Mouse (Mus musculus) liver, embryonic 14.5 days (tissue): ENCODE measurements around the gene Aaed1. TPM values are rescaled to one million over a fixed set of nuclear protein-coding genes. Genes with fewer than 3 reads are reported as not detected.

Source experiments
- ATAC-seq: fragments of 200-750 bp; cut with Nextera tagmentation; 2 replicates; pipeline ENCODE4 v1.8.0; 2017; ENCODE audit warnings: moderate number of reproducible peaks, mild to moderate bottlenecking, moderate library complexity; ENCODE audit not compliant: insufficient read depth
- DNase-seq, 3 experiments: peaks; one replicate each; pipeline ENCODE4 v3.0.0-alpha.2; 2012 to 2013; ENCODE audit warnings: low read depth in 3 of 3, low spot score in 3 of 3
- H3K27ac ChIP-seq: fragments of 300-500 bp; sonication (generic); 2 replicates; pipeline ENCODE4 v1.5.1; 2014; ENCODE audit warnings: moderate library complexity, mild to moderate bottlenecking, control low read depth, inconsistent platforms
- H3K27me3 ChIP-seq: fragments of 300-500 bp; sonication (generic); 2 replicates; pipeline ENCODE4 v1.6.1; 2014; ENCODE audit warnings: mild to moderate bottlenecking, low read length, moderate library complexity; ENCODE audit not compliant: control insufficient read depth, insufficient read depth
- H3K36me3 ChIP-seq: fragments of 300-500 bp; sonication (generic); replicated peaks from 2 replicates; pipeline ENCODE4 v1.6.1; 2014; ENCODE audit warnings: low read depth; ENCODE audit not compliant: control insufficient read depth, insufficient read depth
- H3K4me1 ChIP-seq, 2 experiments: fragments of 200-500 bp in 1 of 2; fragments of 300-500 bp in 1 of 2; sonication (generic) in 1 of 2; replicated peaks; 2 replicates each; pipeline ENCODE4 v1.6.1; 2012 to 2014; ENCODE audit warnings: antibody characterized with exemption in 1 of 2, inconsistent platforms in 1 of 2, low read length in 1 of 2; ENCODE audit not compliant: control insufficient read depth in 2 of 2, insufficient read depth in 2 of 2
- H3K4me2 ChIP-seq: fragments of 300-500 bp; sonication (generic); 2 replicates; pipeline ENCODE4 v1.6.1; 2014; ENCODE audit warnings: low read depth, mild to moderate bottlenecking, control low read depth, moderate library complexity
- H3K4me3 ChIP-seq, 2 experiments: fragments of 200-500 bp in 1 of 2; fragments of 300-500 bp in 1 of 2; sonication (generic) in 1 of 2; 2 replicates each; pipeline ENCODE4 v1.5.1; 2012 to 2014; ENCODE audit warnings: low read depth in 2 of 2, low read length in 2 of 2, mild to moderate bottlenecking in 2 of 2, control low read depth in 1 of 2, inconsistent platforms in 1 of 2, moderate library complexity in 1 of 2; ENCODE audit not compliant: insufficient read depth in 1 of 2
- H3K9ac ChIP-seq: fragments of 300-500 bp; sonication (generic); replicated peaks from 2 replicates; pipeline ENCODE4 v1.6.1; 2014; ENCODE audit warnings: mild to moderate bottlenecking, control low read depth, moderate library complexity
- H3K9me3 ChIP-seq: fragments of 300-500 bp; sonication (generic); 2 replicates; pipeline ENCODE4 v1.6.1; 2016; ENCODE audit warnings: low read length, mixed read lengths; ENCODE audit not compliant: control insufficient read depth
- CTCF ChIP-seq: IDR thresholded peaks from 2 replicates; pipeline ENCODE4 v1.5.1; 2016; ENCODE audit warnings: antibody characterized with exemption, low read depth, control low read depth
- EP300 ChIP-seq: IDR thresholded peaks from 2 replicates; pipeline ENCODE4 v1.6.1; 2016; ENCODE audit warnings: antibody characterized with exemption, low read depth
- WGBS: fragments of 180-500 bp; shearing (Covaris S2); extraction: QIAGEN DNeasy Blood & Tissue Kit; methylation state at CpG from one replicate; pipeline ENCODE4 v1.1.7; 2014; ENCODE audit not compliant: insufficient replicate concordance; 5-methylcytosine and 5-hydroxymethylcytosine counted together
- polyA plus RNA-seq, 2 experiments: library from polyadenylated mRNA; depleted of rRNA in 1 of 2; stranded (reverse) in 1 of 2; unstranded in 1 of 2; fragments of >200 nt; fragmentation: Nextera tagmentation in 1 of 2; extraction: Ambion mirVana in 1 of 2; gene quantifications; 2 replicates each; pipeline versions ENCODE4 v1.2.1 to v1.2.3; 2012 to 2014

The Aaed1 gene
- polyA plus RNA-seq, 2 experiments: 7.0 to 14.9 TPM

GRCm38 (mm10) chr13:64268384-64268783, 44.1 kb downstream of the Aaed1 start:
- Histone ChIP-seq H3K27ac (no peak overlapping the region), H3K4me1 (no peaks in the 10 kb centered on the region), H3K9me3 (no peaks in the 10 kb centered on the region), H3K27me3 (peaks cover 12% of the 10 kb centered on the region), H3K36me3 (no peaks in the 10 kb centered on the region), H3K4me3 (no peak overlapping the region), H3K9ac (no peak overlapping the region), H3K4me2 (no peak overlapping the region)
- DNase-seq: no peak
- no peak for TF ChIP-seq EP300
- no peak for TF ChIP-seq CTCF
- no peak for ATAC-seq
- WGBS: 40% methylated on average over 4 of the region's 4 CpGs

- H3K36me3 ChIP-seq: no peaks in the 10 kb centered on the region
- no peak for ATAC-seq
- no peak overlapping the region for H3K4me3 ChIP-seq
- WGBS: 53% methylated on average over 9 of the region's 9 CpGs
- TF ChIP-seq CTCF (no peak), EP300 (no peak)
- no peak overlapping the region for H3K9ac ChIP-seq
- H3K9me3 ChIP-seq: no peaks in the 10 kb centered on the region
- no peak overlapping the region for H3K27ac ChIP-seq
- H3K4me1 ChIP-seq: no peaks in the 10 kb centered on the region
- no peak for DNase-seq
- peaks cover 3% of the 10 kb centered on the region for H3K27me3 ChIP-seq
- no peak overlapping the region for H3K4me2 ChIP-seq
These were observed 45.4 kb downstream of the Aaed1 start for GRCm38 (mm10) chr13:64267151-64267550.

GRCm38 (mm10) chr13:64264586-64264985, 47.9 kb downstream of the Aaed1 start:
- no peak for DNase-seq
- no peak overlapping the region for H3K4me2 ChIP-seq
- H3K4me3 ChIP-seq: no peak overlapping the region
- H3K9me3 ChIP-seq: no peaks in the 10 kb centered on the region
- WGBS: 72% methylated on average over 6 of the region's 6 CpGs
- no peak overlapping the region for H3K27ac ChIP-seq
- TF ChIP-seq EP300: no peak
- TF ChIP-seq CTCF: no peak
- H3K27me3 ChIP-seq: no peaks in the 10 kb centered on the region
- ATAC-seq: no peak
- H3K9ac ChIP-seq: no peak overlapping the region
- H3K36me3 ChIP-seq: no peaks in the 10 kb centered on the region
- no peaks in the 10 kb centered on the region for H3K4me1 ChIP-seq

- Histone ChIP-seq H3K9me3 (no peaks in the 10 kb centered on the region), H3K4me1 (no peaks in the 10 kb centered on the region; a peak in 1 of 4 replicates), H3K27me3 (no peaks in the 10 kb centered on the region), H3K9ac (no peak overlapping the region), H3K27ac (no peak overlapping the region), H3K4me3 (no peak overlapping the region), H3K36me3 (no peaks in the 10 kb centered on the region), H3K4me2 (no peak overlapping the region)
- TF ChIP-seq CTCF (no peak), EP300 (no peak)
- no peak for ATAC-seq
- no peak for DNase-seq
- 75% methylated on average over 7 of the region's 7 CpGs for WGBS
These were observed 52.6 kb downstream of the Aaed1 start for GRCm38 (mm10) chr13:64259903-64260302.

- 81% methylated on average over 4 of the region's 4 CpGs for WGBS
- TF ChIP-seq EP300: no peak
- TF ChIP-seq CTCF: no peak
- H3K27me3 ChIP-seq: no peaks in the 10 kb centered on the region
These were observed 54.0 kb downstream of the Aaed1 start for GRCm38 (mm10) chr13:64258516-64258821.

More at GRCm38 (mm10) chr13:64258516-64258821, 54.0 kb downstream of the Aaed1 start:
- Histone ChIP-seq H3K36me3 (no peaks in the 10 kb centered on the region), H3K4me1 (no peaks in the 10 kb centered on the region; a peak in 1 of 4 replicates), H3K9ac (no peak overlapping the region), H3K4me3 (no peak overlapping the region), H3K9me3 (no peaks in the 10 kb centered on the region), H3K27ac (no peak overlapping the region), H3K4me2 (no peak overlapping the region)
- ATAC-seq: no peak
- DNase-seq: no peak
